Mouse (Mus musculus): ENCODE measurements around the gene Tbc1d22b. TPM values are rescaled to one million over a fixed set of nuclear protein-coding genes. Genes with fewer than 3 reads are reported as not detected.
A peak's percentile ranks its signal among the peaks of the same experiment; 100 is the strongest.

Tbc1d22b gene
- total RNA-seq, 2 experiments from 2014 or later = 43.7 to 44.9 TPM

DNA sequence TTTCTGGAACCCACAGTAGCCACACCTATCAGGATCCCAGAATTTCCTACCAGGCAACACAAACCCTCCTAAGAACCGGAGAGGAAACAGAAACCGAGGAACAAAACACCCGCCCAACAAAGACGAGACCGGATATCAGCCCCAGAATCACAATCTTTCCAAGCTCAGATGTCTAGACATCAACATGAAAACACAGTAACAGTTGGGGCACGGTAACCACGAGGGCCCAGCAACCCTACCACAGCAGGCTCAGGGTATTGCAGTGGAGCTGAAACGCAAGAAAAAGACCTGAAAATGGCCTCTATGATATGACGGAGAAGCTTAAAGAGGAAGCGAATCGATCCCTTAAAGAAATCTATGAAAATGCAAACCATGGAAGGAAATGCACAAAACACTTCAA lies 15.7 kb upstream of the Tbc1d22b start:
- DNase-seq (ENCODE audit: low spot score in 2 of 2) = no peak

GRCm38 (mm10) chr17:29540426-29540825 lies 9.2 kb upstream of the Tbc1d22b start:
- DNase-seq (ENCODE audit: low spot score in 2 of 2) = no peak

DNA sequence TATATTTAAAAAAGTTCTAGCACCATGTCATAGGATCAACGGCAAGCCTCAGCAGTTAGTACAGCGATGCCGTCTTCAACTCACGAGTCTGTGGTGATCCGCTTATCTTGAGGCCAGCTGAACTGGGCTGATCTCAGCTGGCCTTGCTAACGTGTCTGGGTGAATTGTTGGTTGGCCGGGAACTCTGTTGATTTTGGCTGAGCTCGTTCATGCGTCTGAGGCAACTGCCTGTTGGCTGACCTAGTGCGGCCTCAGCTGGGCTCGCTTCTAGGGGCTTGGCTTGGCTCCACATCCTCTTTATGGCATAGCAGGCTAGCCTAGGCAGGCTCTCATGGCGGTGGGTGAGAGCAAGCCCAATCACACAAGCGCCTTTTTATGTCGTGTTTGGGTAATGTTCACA lies 8.2 kb upstream of the Tbc1d22b start:
- DNase-seq (ENCODE audit: low spot score in 2 of 2) = peak in 1 of 2 experiments; percentile 31

DNA sequence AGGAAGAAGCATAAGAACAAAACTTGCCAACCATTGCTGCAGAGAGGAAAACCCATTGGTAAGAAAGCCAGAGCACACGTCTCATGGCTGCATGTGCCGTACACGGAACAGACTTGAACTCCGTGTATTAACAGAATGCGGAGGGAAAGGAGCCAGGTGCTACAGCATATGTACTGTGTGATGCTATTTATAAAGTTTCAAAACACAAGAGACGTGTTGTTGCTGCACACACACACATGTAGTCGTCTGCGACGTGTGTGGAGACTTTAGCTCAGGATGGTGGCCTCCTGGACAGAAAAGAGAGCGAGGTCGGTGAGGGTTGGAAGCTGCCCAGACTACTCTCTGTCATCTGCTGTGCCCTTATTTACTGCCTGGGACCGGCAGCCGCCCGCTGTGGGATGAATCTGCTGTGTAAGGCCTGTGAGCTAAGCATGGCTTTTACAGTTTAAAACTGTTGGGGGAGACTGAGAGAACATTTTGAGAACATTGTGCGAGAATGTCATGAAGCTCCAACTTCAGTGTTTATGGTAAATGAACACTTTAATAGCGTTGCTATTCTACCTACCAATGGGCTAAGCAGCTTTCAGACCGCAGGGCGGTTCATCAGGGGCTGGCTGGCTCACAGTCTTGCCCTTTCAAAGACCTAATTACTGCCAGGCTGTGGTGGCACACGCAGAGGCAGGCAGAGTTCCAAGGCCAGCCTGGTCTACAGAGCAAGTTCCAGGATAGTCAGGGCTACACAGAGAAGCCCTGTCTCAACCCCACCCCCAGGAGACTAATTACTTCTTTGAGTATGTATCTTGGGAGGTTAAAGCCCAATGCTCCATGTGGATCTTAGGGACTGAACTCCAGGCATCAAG lies 6.5 kb upstream of the Tbc1d22b start:
- peak; percentile 55 to 68 for DNase-seq (ENCODE audit: low spot score in 2 of 2)

GRCm38 (mm10) chr17:29544064-29544463 lies 5.5 kb upstream of the Tbc1d22b start:
- no peak for DNase-seq (ENCODE audit: low spot score in 2 of 2)

DNA sequence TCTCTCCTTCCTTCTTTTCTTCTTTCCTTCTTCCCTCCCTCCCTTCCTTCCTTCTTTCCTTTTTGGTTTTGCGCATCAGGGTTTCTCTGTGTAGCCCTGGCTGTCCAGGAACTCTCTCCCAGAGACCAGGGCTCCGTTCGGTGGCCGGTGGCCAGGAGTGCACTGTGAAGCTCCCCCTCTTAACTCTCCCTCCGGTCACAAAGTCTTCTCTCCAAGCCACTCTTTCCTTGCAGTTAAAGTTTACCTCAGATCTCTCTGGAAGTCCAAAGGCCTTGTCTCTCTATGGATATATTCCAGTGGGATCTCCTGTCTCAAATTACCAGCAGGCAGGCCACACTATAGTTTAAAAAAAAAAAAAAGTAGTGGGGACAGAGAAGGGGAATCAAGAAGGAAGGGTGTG lies 4.3 kb upstream of the Tbc1d22b start:
- DNase-seq (ENCODE audit: low spot score in 2 of 2) = no peak

- DNase-seq (ENCODE audit: low spot score in 2 of 2) = no peak
These were observed 1.1 kb upstream of the Tbc1d22b start for GRCm38 (mm10) chr17:29548494-29548893.

GRCm38 (mm10) chr17:29548994-29549393 lies 591 bp upstream of the Tbc1d22b start:
- DNase-seq (ENCODE audit: low spot score in 2 of 2) = no peak

GRCm38 (mm10) chr17:29551019-29551418 lies 1.4 kb downstream of the Tbc1d22b start:
- no peak for DNase-seq (ENCODE audit: low spot score in 2 of 2)

GRCm38 (mm10) chr17:29552162-29552732 lies 2.7 kb downstream of the Tbc1d22b start, which contains the start of gene Tmem217:
Tmem217 (minus strand) TSS chr17:29552385.
- no peak for DNase-seq (ENCODE audit: low spot score in 2 of 2)

GRCm38 (mm10) chr17:29554176-29554575 lies 4.6 kb downstream of the Tbc1d22b start:
- no peak for DNase-seq (ENCODE audit: low spot score in 2 of 2)

- DNase-seq (ENCODE audit: low spot score in 2 of 2) = no peak
These were observed 6.9 kb downstream of the Tbc1d22b start for GRCm38 (mm10) chr17:29556456-29556855.

GRCm38 (mm10) chr17:29556893-29557292 lies 7.3 kb downstream of the Tbc1d22b start:
- DNase-seq (ENCODE audit: low spot score in 2 of 2) = no peak

- DNase-seq (ENCODE audit: low spot score in 2 of 2) = no peak
These were observed 8.9 kb downstream of the Tbc1d22b start for GRCm38 (mm10) chr17:29558476-29558875.

GRCm38 (mm10) chr17:29565521-29565920 lies 15.9 kb downstream of the Tbc1d22b start:
- DNase-seq (ENCODE audit: low spot score in 2 of 2) = no peak

DNA sequence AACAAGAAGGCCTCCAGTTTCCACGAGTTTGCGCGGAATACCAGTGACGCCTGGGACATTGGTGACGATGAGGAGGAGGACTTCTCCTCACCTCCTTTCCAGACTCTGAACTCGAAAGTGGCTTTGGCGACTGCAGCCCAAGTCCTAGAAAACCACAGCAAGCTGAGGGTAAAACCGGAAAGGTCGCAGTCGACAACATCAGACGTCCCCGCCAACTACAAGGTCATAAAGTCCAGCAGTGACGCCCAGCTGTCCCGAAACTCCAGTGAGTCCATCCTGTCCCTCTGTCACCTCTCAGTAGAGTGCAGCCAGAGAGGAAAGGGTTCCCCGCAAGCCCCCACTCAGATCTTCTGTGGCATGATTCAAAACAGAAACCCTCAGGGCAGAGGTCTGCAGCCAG lies 18.9 kb downstream of the Tbc1d22b start:
- DNase-seq (ENCODE audit: low spot score in 2 of 2) = no peak

DNA sequence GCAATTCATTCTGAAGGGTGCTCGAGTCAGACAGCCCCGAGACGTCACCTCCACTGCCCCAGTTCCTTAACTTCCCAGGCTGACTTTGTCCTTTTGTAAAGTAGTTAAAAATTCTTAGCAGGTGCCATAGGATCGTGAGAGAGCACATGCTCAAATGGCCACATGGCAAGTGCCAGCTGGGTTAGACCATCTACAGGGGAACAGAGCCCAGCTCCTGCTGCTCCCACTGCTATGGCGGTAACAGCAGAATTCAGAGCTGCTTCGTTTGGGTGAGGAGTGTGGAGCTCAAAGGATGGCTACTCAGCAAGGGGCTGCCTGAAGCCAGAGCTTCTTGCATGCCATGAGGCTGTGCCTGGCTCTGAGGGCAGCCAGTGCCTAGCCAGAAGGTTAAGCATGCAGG lies 20.2 kb downstream of the Tbc1d22b start:
- no peak for DNase-seq (ENCODE audit: low spot score in 2 of 2)

DNA sequence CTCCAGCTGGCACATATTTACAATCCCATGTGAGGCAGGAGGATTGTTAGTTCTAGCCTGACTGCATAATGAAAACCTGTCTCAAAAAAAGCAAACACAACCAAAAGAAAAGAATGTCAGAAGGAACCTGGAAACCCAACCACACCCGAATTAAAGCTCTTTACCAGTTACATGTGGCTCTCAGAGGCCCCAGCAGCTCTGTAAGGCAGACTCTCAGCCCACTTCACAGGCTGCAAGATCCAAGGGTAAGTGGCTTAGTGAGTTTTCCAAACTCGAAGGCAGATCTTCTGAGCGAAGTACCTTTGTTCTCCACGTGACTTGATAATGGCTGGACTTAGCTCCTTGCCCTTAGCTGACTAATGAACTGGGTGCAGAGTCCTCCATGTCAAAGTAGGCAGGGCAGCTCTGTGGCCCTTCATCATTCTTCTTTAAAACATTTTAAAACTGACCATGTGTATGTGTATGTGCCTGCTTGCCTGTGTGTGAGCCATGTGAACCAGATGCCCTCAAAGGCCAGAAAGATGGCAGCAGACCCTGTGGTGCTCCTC lies 30.1 kb downstream of the Tbc1d22b start:
- DNase-seq (ENCODE audit: low spot score in 2 of 2) = no peak

DNA sequence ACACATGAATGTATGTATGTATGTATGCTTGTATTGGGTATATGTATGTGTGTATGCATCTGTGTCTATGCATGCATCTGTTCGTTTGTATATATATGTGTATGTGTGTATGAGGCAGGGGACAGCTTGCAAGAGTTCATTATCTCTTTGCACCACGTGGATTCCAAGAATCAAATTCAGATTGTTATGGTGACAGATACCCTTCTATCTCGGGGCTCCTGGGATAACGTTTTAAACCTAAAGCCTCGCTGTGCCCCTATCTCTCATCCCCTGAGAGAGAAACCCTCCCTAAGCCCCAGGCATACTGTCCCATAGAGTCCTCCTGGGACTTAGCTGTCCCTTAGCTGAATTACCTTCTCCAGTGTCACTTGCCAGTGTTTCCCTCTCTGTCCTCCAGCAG lies 34.0 kb downstream of the Tbc1d22b start:
- DNase-seq (ENCODE audit: low spot score in 2 of 2) = no peak

GRCm38 (mm10) chr17:29584306-29584705 lies 34.7 kb downstream of the Tbc1d22b start:
- no peak for DNase-seq (ENCODE audit: low spot score in 2 of 2)

GRCm38 (mm10) chr17:29584737-29585136 lies 35.2 kb downstream of the Tbc1d22b start:
- peak in 1 of 2 experiments; percentile 74 for DNase-seq (ENCODE audit: low spot score in 2 of 2)

- no peak for DNase-seq (ENCODE audit: low spot score in 2 of 2)
These were observed 35.9 kb downstream of the Tbc1d22b start for GRCm38 (mm10) chr17:29585446-29585845.
